Mouse (Mus musculus) lung, postnatal 0 days (tissue): ENCODE results near the gene Soat1. TPM values are rescaled to one million over a fixed set of nuclear protein-coding genes. Genes with fewer than 3 reads are reported as not detected.

Experiments used
- ATAC-seq: fragments of 200-750 bp; cut with Nextera tagmentation; 2 replicates; pipeline ENCODE4 v1.8.0; 2017; ENCODE audit warnings: moderate library complexity
- DNase-seq: peaks from one replicate; pipeline ENCODE4 v3.0.0-alpha.2; 2016; ENCODE audit warnings: low spot score
- H3K27ac ChIP-seq: fragments of 300-500 bp; sonication (generic); 2 replicates; pipeline ENCODE4 v1.5.1; 2014; ENCODE audit warnings: antibody characterized with exemption, mild to moderate bottlenecking, low read length, mixed read lengths
- H3K27me3 ChIP-seq: fragments of 300-500 bp; sonication (generic); replicated peaks from 2 replicates; pipeline ENCODE4 v1.6.1; 2014; ENCODE audit warnings: low read length, mixed read lengths; ENCODE audit not compliant: insufficient read depth
- H3K36me3 ChIP-seq: fragments of 300-500 bp; sonication (generic); 2 replicates; pipeline ENCODE4 v1.6.1; 2014; ENCODE audit warnings: low read length, mixed read lengths; ENCODE audit not compliant: insufficient read depth
- H3K4me1 ChIP-seq: fragments of 300-500 bp; sonication (generic); 2 replicates; pipeline ENCODE4 v1.6.1; 2014; ENCODE audit warnings: antibody characterized with exemption, low read depth, low read length, mixed read lengths; ENCODE audit not compliant: insufficient read depth
- H3K4me2 ChIP-seq: fragments of 300-500 bp; sonication (generic); replicated peaks from 2 replicates; pipeline ENCODE4 v1.6.1; 2014; ENCODE audit warnings: low read depth, mild to moderate bottlenecking, low read length, moderate library complexity, mixed read lengths
- H3K4me3 ChIP-seq: fragments of 300-500 bp; sonication (generic); 2 replicates; pipeline ENCODE4 v1.5.1; 2014; ENCODE audit warnings: low read depth, low read length
- H3K9ac ChIP-seq: fragments of 300-500 bp; sonication (generic); replicated peaks from 2 replicates; pipeline ENCODE4 v1.6.1; 2014; ENCODE audit warnings: low read depth, mild to moderate bottlenecking
- H3K9me3 ChIP-seq: fragments of 300-500 bp; sonication (generic); 2 replicates; pipeline ENCODE4 v1.6.1; 2016; ENCODE audit warnings: low read length, mixed read lengths
- CTCF ChIP-seq: IDR thresholded peaks from 2 replicates; pipeline ENCODE4 v1.5.1; 2016; ENCODE audit warnings: antibody characterized with exemption, mild to moderate bottlenecking
- EP300 ChIP-seq: IDR thresholded peaks from 2 replicates; pipeline ENCODE4 v1.6.1; 2016; ENCODE audit warnings: antibody characterized with exemption, mild to moderate bottlenecking, control low read depth
- WGBS: fragments of 180-500 bp; shearing (Covaris S2); extraction: QIAGEN DNeasy Blood & Tissue Kit; methylation state at CpG from one replicate; pipeline ENCODE4 v1.1.7; 2014; 5-methylcytosine and 5-hydroxymethylcytosine counted together
- polyA plus RNA-seq: library from polyadenylated mRNA; unstranded; fragments of >200 nt; fragmentation: Nextera tagmentation; extraction: Ambion mirVana; gene quantifications from 2 replicates; pipeline ENCODE4 v1.2.1, GENCODE M21; 2015

The Soat1 gene
- polyA plus RNA-seq, 1 experiment from 2014 or later: 110 TPM

- no peak overlapping the region for H3K27ac ChIP-seq
- H3K4me2 ChIP-seq: no peak overlapping the region
- DNase-seq: no peak
- no peak overlapping the region for H3K4me3 ChIP-seq
- no peaks in the 10 kb centered on the region for H3K9me3 ChIP-seq
- H3K27me3 ChIP-seq: no peaks in the 10 kb centered on the region
- peaks cover 17% of the 10 kb centered on the region; the same call in 1 of the 2 replicates for H3K36me3 ChIP-seq
- no peak overlapping the region for H3K9ac ChIP-seq
- WGBS: 90% methylated on average over 4 of the region's 4 CpGs
- H3K4me1 ChIP-seq: no peaks in the 10 kb centered on the region
- no peak for TF ChIP-seq CTCF
- no peak for TF ChIP-seq EP300
- no peak for ATAC-seq
Measured at GRCm38 (mm10) chr1:156425746-156426145, 48.4 kb downstream of the Soat1 start.

- no peak for DNase-seq
- Histone ChIP-seq H3K9me3 (no peaks in the 10 kb centered on the region), H3K4me3 (no peak overlapping the region), H3K4me2 (no peak overlapping the region), H3K36me3 (peaks cover 5% of the 10 kb centered on the region; the same call in 1 of the 2 replicates), H3K27ac (no peak overlapping the region), H3K27me3 (no peaks in the 10 kb centered on the region), H3K4me1 (no peaks in the 10 kb centered on the region; the same call in 1 of the 2 replicates), H3K9ac (no peak overlapping the region)
- no peak for ATAC-seq
- 84% methylated on average over 3 of the region's 3 CpGs for WGBS
- no peak for TF ChIP-seq CTCF
- no peak for TF ChIP-seq EP300
Measured at GRCm38 (mm10) chr1:156424054-156424453, 50.1 kb downstream of the Soat1 start.

DNA sequence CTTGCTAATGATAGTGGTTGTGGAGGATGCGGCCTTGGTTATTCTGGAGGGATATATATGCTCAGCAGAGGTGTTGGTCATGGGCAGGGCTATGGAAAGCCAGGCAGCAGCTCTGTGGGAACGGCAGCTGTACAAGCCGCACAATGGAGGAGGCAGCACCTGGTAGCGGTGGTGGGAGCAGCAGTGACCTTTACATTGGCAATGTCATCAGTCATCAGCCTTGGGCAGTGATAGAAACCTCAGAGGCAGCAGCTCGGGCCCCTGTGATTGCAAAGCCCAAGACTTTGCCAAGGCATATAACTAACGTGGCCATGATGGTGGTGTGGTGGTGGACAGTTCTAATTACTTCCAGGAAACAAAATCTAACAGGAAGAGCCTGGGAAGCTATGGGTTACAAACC is 50.6 kb downstream of the Soat1 start:
- no peak for ATAC-seq
- no peak for DNase-seq
- no peaks in the 10 kb centered on the region for H3K9me3 ChIP-seq
- no peak overlapping the region for H3K9ac ChIP-seq
- no peaks in the 10 kb centered on the region; the same call in 1 of the 2 replicates for H3K4me1 ChIP-seq
- H3K4me2 ChIP-seq: no peak overlapping the region
- no peak overlapping the region for H3K4me3 ChIP-seq
- H3K27me3 ChIP-seq: no peaks in the 10 kb centered on the region
- H3K27ac ChIP-seq: no peak overlapping the region
- WGBS: 83% methylated on average over 6 of the region's 6 CpGs
- TF ChIP-seq EP300 (no peak), CTCF (no peak)
- peaks cover 5% of the 10 kb centered on the region; the same call in 1 of the 2 replicates for H3K36me3 ChIP-seq

DNA sequence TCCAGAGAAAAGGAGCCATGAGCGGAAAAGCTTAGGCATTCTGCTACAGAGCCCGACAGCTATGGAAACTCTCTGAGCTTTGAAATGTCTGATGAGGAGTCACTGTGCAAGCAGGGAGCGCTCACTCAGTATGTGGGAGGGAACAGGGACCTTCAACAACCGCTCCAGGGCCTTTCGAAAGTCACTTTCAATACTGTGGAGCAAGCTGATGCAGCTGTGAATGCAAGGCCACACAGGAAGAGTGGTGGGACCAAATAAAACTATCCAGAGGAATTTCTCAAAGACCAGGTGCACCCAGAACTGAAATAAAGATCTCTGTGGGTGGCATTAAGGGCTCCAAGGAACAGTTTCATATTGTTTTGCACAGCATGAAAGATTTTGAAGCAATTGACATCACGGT is 51.3 kb downstream of the Soat1 start:
- Histone ChIP-seq H3K27ac (no peak overlapping the region), H3K4me3 (no peak overlapping the region), H3K27me3 (no peaks in the 10 kb centered on the region), H3K9me3 (no peaks in the 10 kb centered on the region), H3K4me2 (no peak overlapping the region), H3K36me3 (peaks cover 5% of the 10 kb centered on the region; the same call in 1 of the 2 replicates), H3K4me1 (no peaks in the 10 kb centered on the region; the same call in 1 of the 2 replicates), H3K9ac (no peak overlapping the region)
- ATAC-seq (no peak), DNase-seq (no peak)
- TF ChIP-seq CTCF (no peak), EP300 (no peak)
- 73% methylated on average over 6 of the region's 6 CpGs for WGBS

GRCm38 (mm10) chr1:156420671-156421297 is 53.3 kb downstream of the Soat1 start, which contains the start of gene Axdnd1:
Gene Axdnd1, minus strand, starts transcription at chr1:156421159.
- H3K9me3 ChIP-seq: no peaks in the 10 kb centered on the region
- 0 out of 2 replicates have a peak within 1 kb of the TSS, but pooled peaks have one; percentile 12 for H3K9ac ChIP-seq
- TF ChIP-seq EP300 (no peak), CTCF (peak; percentile 40)
- peak; percentile 95 for DNase-seq
- H3K36me3 ChIP-seq: no peaks in the 10 kb centered on the region
- H3K4me1 ChIP-seq: no peaks in the 10 kb centered on the region; the same call in 1 of the 2 replicates
- H3K4me3 ChIP-seq: peak within 1 kb of the TSS; percentile 56
- WGBS: 0% methylated on average over 44 of the region's 44 CpGs
- no peaks in the 10 kb centered on the region for H3K27me3 ChIP-seq
- peak within 1 kb of the TSS; percentile 32; the same call in 1 of the 2 replicates for H3K27ac ChIP-seq
- peak within 1 kb of the TSS; percentile 78 for H3K4me2 ChIP-seq
- peak; percentile 96 for ATAC-seq

GRCm38 (mm10) chr1:156418170-156418569 is 56.0 kb downstream of the Soat1 start:
- peak; percentile 62 for TF ChIP-seq CTCF
- TF ChIP-seq EP300: no peak
- Histone ChIP-seq H3K27ac (no peak overlapping the region), H3K4me1 (no peaks in the 10 kb centered on the region; the same call in 1 of the 2 replicates), H3K4me3 (no peak overlapping the region), H3K9me3 (no peaks in the 10 kb centered on the region), H3K9ac (no peak overlapping the region), H3K27me3 (no peaks in the 10 kb centered on the region), H3K4me2 (no peak overlapping the region), H3K36me3 (no peaks in the 10 kb centered on the region)
- WGBS: 58% methylated on average over 4 of the region's 4 CpGs
- ATAC-seq: no peak
- peak; percentile 38 for DNase-seq
